Mouse (Mus musculus) cerebellum, postnatal 4 days (tissue): ENCODE results near the gene Col25a1.
A peak's percentile ranks its signal among the peaks of the same experiment; 100 is the strongest.

ENCODE experiments used
- DNase-seq, 2 experiments: peaks; one replicate each; pipeline ENCODE4 v3.0.0; 2022; ENCODE audit warnings: low spot score in 2 of 2, mixed read lengths in 1 of 2

The Col25a1 gene

GRCm38 (mm10) chr3:130327039-130328015 is 196.0 kb downstream of the Col25a1 start:
- DNase-seq = no peak

GRCm38 (mm10) chr3:130328909-130329308 is 197.6 kb downstream of the Col25a1 start:
- DNase-seq = no peak

DNA sequence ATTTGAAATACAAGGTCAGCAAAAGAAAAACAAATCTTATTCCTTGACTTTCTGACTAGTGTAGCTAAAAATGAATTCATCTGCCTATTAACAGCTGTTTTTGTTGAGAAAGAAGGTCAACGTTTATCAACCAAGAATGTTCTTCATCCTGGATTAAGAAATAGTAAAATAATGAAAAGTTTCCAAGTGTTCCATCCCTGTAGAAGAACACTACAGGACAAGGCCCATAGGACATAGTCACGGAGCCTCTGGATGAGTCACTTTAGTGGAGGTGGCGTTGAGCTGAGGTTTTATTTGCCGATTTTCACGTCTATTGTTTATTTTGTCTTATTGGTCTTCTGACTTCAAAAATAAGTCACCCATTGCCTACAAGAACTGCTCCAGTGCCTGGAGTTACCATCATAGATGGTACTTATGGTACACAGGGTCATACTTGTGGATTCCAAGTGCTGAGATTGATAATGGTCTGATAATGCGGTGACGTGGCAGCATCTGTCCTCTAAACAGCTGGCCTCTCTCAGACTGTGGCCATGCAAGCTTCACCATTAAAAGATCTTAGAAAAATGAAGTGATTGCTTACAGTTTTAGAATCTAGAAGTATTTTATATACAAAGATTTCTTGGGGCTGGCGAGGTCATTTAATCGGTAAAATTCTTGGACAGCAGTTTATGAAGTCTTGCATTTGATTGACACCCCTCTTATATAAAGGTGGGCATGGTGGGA is 198.7 kb downstream of the Col25a1 start:
- no peak for DNase-seq

- no peak for DNase-seq
Observed at GRCm38 (mm10) chr3:130330556-130330950, 199.3 kb downstream of the Col25a1 start.

GRCm38 (mm10) chr3:130332347-130332913 is 201.1 kb downstream of the Col25a1 start:
- DNase-seq = no peak

- peak in 1 of 2 experiments; percentile 13 for DNase-seq
Observed at GRCm38 (mm10) chr3:130337857-130338256, 206.6 kb downstream of the Col25a1 start.

GRCm38 (mm10) chr3:130338371-130338770 is 207.1 kb downstream of the Col25a1 start:
- no peak for DNase-seq

GRCm38 (mm10) chr3:130350161-130350560 is 218.9 kb downstream of the Col25a1 start:
- no peak for DNase-seq

GRCm38 (mm10) chr3:130354399-130355039 is 223.2 kb downstream of the Col25a1 start:
- no peak for DNase-seq

- DNase-seq = no peak
Observed at GRCm38 (mm10) chr3:130356575-130357173, 225.4 kb downstream of the Col25a1 start.

DNA sequence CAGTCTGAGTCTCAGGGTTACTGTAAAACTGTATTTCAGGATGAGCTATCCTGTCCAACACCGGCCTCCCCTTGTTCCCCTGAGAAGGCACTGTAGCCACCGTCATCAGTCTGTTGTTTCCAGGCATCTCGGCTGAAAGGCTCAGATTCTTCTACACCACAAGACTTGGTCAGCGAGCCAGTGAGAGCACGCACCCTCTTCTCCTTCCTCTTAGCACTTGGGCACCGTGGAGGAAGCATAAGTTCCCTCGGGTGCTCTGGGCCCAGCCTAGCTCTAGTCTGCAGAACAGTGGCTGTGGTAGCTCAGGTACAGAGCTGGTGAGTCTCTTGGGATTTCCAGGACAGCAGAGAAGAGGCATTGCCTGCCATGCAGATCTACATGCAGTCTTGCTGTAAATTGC is 229.5 kb downstream of the Col25a1 start:
- DNase-seq = no peak

GRCm38 (mm10) chr3:130361922-130362321 is 230.6 kb downstream of the Col25a1 start:
- DNase-seq = no peak

DNA sequence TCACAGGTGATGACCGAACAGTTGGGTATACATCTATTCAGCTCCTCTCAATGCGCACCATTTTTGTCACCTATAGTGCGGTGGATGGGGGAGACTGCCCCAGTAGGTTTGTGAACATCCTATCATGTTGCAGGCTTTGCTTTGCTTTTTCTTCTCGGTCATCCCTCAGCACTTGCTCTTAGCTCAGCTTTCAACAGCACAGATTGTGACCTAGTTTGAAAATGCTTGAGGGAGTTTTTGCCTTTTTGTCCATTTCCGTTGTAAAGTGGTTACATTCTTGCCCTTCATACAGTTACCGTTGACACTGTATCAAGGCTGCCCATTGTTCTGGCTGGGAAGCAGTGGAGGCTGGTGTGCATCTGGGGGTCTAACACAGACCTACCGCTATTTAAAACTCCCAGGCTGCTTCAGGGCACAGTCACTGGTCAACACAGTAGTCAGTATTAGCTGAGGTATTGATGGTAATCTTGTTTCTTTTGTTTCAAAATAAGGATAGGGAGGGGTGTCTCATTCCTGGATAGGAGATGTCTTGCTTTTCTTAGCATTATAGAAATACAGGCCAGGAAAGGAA is 231.6 kb downstream of the Col25a1 start:
- DNase-seq = no peak

DNA sequence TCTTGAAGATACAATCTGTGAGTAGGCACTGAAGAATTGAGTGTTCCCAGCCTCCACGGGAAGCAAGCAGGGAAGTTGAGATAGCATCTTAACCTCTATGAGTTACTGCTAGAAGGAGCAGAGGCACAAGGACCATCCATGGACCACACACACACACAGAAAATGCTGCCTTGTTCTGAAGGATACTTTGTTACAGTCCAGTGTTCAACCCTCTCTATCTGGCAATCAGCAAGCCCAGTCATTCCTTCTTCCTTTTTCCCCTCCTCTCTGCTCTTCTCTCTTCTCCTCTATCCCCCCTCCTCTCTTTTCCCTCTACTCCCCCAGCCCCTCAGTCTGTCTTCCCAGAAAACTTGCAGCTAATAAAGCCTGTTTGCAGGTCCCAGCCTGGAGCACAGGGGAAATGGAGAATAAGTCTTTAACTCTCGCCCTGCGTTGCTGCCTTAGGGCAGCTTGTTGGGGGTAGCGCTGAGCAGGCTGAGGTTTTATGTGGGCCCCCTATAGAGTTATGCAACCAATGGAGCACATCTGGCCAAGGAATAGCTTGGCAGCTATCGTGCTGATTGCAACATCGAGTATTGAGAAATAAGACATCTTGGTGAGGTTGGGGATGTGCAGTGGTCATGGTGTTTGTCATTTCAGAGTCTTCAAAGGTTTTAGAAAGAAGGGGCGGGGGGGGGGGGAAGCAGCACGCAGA is 235.8 kb downstream of the Col25a1 start:
- no peak for DNase-seq

DNA sequence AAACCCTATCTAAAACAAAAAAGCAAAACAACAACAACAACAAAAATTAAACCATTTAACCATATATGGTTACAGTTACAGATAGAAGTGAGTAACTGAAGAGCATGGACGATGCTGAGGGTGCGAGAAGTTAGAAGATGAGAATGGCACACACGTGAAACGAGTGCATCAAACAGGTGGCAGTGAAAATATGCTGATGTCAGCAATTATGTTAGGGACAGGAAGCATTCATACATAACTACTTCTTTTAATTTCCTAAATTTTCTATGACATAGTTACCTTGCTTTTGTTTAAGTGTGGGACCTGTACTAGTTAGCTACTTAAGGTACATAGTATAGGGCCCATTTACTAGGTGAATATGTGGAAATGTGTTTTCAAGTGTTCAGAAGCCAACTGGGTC is 237.1 kb downstream of the Col25a1 start:
- no peak for DNase-seq

GRCm38 (mm10) chr3:130369113-130369512 is 237.8 kb downstream of the Col25a1 start:
- no peak for DNase-seq

GRCm38 (mm10) chr3:130370167-130370566 is 238.9 kb downstream of the Col25a1 start:
- no peak for DNase-seq

DNA sequence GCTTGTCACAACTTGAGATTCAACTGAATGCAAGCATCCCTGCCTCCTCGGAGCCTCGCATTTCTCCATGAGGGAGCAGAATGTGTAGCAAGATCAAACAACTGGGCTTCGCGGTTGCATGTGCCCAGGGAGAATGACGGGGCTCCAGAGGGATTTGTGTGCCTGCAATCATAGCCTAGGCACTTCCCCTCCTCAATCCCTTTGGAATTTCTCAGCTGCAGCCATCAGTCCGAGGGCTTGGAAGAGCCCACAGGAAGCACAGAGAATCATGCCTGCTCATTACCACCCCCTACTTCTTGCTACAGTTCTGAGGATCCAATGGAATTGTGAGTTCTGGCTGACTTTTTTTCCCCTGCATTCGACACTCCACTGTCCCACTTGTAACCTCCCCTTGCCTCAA is 241.8 kb downstream of the Col25a1 start:
- DNase-seq = no peak

- no peak for DNase-seq
Observed at GRCm38 (mm10) chr3:130374620-130375341, 243.5 kb downstream of the Col25a1 start.

DNA sequence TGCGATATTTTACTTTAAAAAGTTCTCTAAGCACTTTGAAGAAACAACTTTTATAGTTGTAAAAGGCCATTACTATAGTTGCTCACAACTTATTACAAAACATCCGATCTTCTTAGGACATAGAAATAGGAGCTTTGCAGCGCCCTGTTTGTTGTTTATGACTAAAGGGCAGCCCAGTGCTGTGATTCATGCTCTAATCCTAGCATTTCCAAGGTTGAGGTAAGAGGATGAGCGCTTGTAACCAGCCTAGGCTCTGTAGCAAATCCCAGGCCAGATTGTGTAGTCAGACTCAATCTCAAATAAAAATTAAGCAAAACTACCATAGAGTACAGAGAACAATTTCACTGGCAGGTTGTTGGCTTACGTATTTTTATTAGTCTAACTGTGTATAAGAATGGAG is 246.5 kb downstream of the Col25a1 start:
- no peak for DNase-seq
